Mouse (Mus musculus) liver, postnatal 0 days (tissue): Measurements from ENCODE around the gene Cdc34b.

Experiments used
- CTCF ChIP-seq: sonication (generic); IDR thresholded peaks from 2 replicates; pipeline ENCODE4 v1.5.1; 2016; ENCODE audit warnings: antibody characterized with exemption, low read depth
- EP300 ChIP-seq: IDR thresholded peaks from 2 replicates; pipeline ENCODE4 v1.6.1; 2016; ENCODE audit warnings: antibody characterized with exemption, low read depth, mild to moderate bottlenecking

DNA sequence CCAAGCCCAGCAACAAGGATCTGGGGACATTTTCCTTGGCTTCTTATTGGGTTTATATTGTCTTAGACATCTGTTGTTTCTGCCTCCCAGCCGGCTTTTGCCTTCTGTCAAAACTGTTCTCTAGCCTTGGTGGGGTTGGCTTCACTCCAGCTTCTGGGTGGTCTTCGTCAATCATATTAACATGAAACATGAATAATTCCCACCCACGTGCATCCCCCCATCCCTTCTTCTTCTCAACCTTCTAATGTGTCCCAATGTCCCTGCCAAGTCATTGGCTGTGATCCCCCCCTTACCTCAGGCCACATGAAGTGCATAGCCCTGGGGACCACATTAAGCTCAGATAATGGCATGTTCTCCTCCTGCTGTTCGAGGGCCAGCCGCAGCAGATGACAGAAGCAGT, 37.1 kb upstream of the Cdc34b start, which contains the start of gene Gm11541:
- TF ChIP-seq CTCF (no peak), EP300 (no peak)
